Mouse (Mus musculus) G1E (cell line): Measurements from ENCODE around the gene Hdac10.

ENCODE experiments used
- CTCF ChIP-seq: IDR thresholded peaks from 2 replicates; pipeline ENCODE4 v1.5.1; 2012; ENCODE audit warnings: low read depth, low read length, inconsistent platforms, mixed read lengths
- GATA1 ChIP-seq: IDR thresholded peaks from 2 replicates; pipeline ENCODE4 v1.6.1; 2012; ENCODE audit warnings: borderline replicate concordance, low read length, inconsistent platforms, mixed read lengths
- GATA2 ChIP-seq: IDR thresholded peaks from 2 replicates; pipeline ENCODE4 v1.6.1; 2012; ENCODE audit warnings: low read depth, low read length, inconsistent platforms, borderline replicate concordance
- POLR2AphosphoS5 ChIP-seq: IDR thresholded peaks from 2 replicates; pipeline ENCODE4 v1.6.1; 2012; ENCODE audit warnings: low read depth, low read length, inconsistent platforms; ENCODE audit not compliant: insufficient replicate concordance
- TAL1 ChIP-seq: conservative IDR thresholded peaks from 2 replicates; pipeline ENCODE4 v1.6.1; 2012; ENCODE audit warnings: low read depth, low read length, inconsistent platforms, mixed read lengths

DNA sequence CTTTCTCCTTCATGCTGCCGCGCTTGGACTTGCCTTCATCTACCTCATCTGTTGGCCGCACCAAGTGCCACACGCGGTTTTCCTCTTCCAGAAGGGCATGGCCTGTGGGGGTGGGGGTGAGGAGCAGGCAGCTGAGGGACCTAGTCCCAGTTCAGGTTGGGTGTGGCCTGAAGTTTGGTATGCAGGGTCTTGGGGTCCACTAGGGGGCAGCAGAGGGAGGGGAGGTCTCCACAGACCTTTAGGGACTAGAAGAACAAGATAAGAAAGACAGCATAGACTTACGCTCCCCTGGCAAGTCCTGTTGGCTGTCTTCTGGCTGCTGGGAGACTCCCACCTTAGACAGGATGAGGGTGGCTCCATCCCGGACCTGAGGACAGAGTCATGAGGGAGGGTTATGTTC is 29.5 kb upstream of the Hdac10 start:
- TF ChIP-seq GATA1 (no peak), CTCF (peak; percentile 69), GATA2 (no peak), TAL1 (no peak), POLR2AphosphoS5 (no peak)
